Mouse (Mus musculus) heart, embryonic 16.5 days (tissue): Measurements from ENCODE around the gene Ppp2r5e. TPM values are rescaled to one million over a fixed set of nuclear protein-coding genes. Genes with fewer than 3 reads are reported as not detected.

Experiments used
- ATAC-seq: fragments of 200-750 bp; cut with Nextera tagmentation; replicated peaks from 2 replicates; pipeline ENCODE4 v1.8.0; 2017; ENCODE audit warnings: moderate number of reproducible peaks; ENCODE audit not compliant: insufficient read depth, low FRiP score; ENCODE audit errors: extremely low read depth
- H3K27ac ChIP-seq: fragments of 300-500 bp; sonication (generic); 2 replicates; pipeline ENCODE4 v1.5.1; 2014; ENCODE audit warnings: mild to moderate bottlenecking, low read length, control low read depth, moderate library complexity
- H3K27me3 ChIP-seq: fragments of 300-500 bp; sonication (generic); 2 replicates; pipeline ENCODE4 v1.6.1; 2014; ENCODE audit warnings: low read length, mixed read lengths; ENCODE audit not compliant: control insufficient read depth, insufficient read depth
- H3K36me3 ChIP-seq: fragments of 300-500 bp; sonication (generic); 2 replicates; pipeline ENCODE4 v1.6.1; 2014; ENCODE audit not compliant: control insufficient read depth, insufficient read depth
- H3K4me1 ChIP-seq: fragments of 300-500 bp; sonication (generic); 2 replicates; pipeline ENCODE4 v1.6.1; 2014; ENCODE audit warnings: low read length, mixed read lengths; ENCODE audit not compliant: control insufficient read depth, insufficient read depth
- H3K4me2 ChIP-seq: fragments of 300-500 bp; sonication (generic); 2 replicates; pipeline ENCODE4 v1.6.1; 2014; ENCODE audit warnings: low read depth, mild to moderate bottlenecking, control low read depth, low read length
- H3K4me3 ChIP-seq: fragments of 300-500 bp; sonication (generic); 2 replicates; pipeline ENCODE4 v1.5.1; 2014; ENCODE audit warnings: mild to moderate bottlenecking, control low read depth, low read length
- H3K9ac ChIP-seq: fragments of 300-500 bp; sonication (generic); 2 replicates; pipeline ENCODE4 v1.6.1; 2014; ENCODE audit warnings: low read length, control low read depth
- H3K9me3 ChIP-seq: fragments of 300-500 bp; sonication (generic); replicated peaks from 2 replicates; pipeline ENCODE4 v1.6.1; 2016; ENCODE audit warnings: low read length; ENCODE audit not compliant: control insufficient read depth
- WGBS: fragments of 180-500 bp; shearing (Covaris S2); extraction: QIAGEN DNeasy Blood & Tissue Kit; methylation state at CpG from one replicate; pipeline ENCODE4 v1.1.7; 2014; 5-methylcytosine and 5-hydroxymethylcytosine counted together
- polyA plus RNA-seq: library from polyadenylated mRNA; unstranded; fragments of >200 nt; fragmentation: Nextera tagmentation; extraction: Ambion mirVana; gene quantifications from 2 replicates; pipeline ENCODE4 v1.2.1, GENCODE M21; 2015

The Ppp2r5e gene
- polyA plus RNA-seq, 1 experiment from 2014 or later: 7.9 TPM

GRCm38 (mm10) chr12:75519181-75519940 is 76.7 kb downstream of the Ppp2r5e start:
- Histone ChIP-seq H3K4me1 (peaks cover 32% of the 10 kb centered on the region), H3K4me3 (no peak overlapping the region), H3K36me3 (no peaks in the 10 kb centered on the region), H3K27me3 (no peaks in the 10 kb centered on the region), H3K27ac (no peak overlapping the region), H3K4me2 (no peak overlapping the region), H3K9me3 (no peaks in the 10 kb centered on the region), H3K9ac (no peak overlapping the region)
- WGBS: 77% methylated on average over 10 of the region's 10 CpGs
- ATAC-seq: no peak

GRCm38 (mm10) chr12:75515301-75515906 is 80.6 kb downstream of the Ppp2r5e start:
- 0 out of 2 replicates have a peak overlapping the region, but pooled peaks have one; percentile 3 for H3K9ac ChIP-seq
- H3K27me3 ChIP-seq: no peaks in the 10 kb centered on the region
- no peaks in the 10 kb centered on the region for H3K9me3 ChIP-seq
- peaks cover 23% of the 10 kb centered on the region for H3K4me1 ChIP-seq
- H3K27ac ChIP-seq: no peak overlapping the region
- no peak for ATAC-seq
- peaks cover 2% of the 10 kb centered on the region; the same call in 1 of the 2 replicates for H3K36me3 ChIP-seq
- peak overlapping the region; percentile 35 for H3K4me2 ChIP-seq
- no peak overlapping the region for H3K4me3 ChIP-seq
- 45% methylated on average over 10 of the region's 10 CpGs for WGBS

- ATAC-seq: no peak
- peaks cover 2% of the 10 kb centered on the region; the same call in 1 of the 2 replicates for H3K36me3 ChIP-seq
- peaks cover 10% of the 10 kb centered on the region; the same call in 1 of the 2 replicates for H3K4me1 ChIP-seq
- no peaks in the 10 kb centered on the region for H3K9me3 ChIP-seq
- no peak overlapping the region for H3K4me3 ChIP-seq
- H3K27ac ChIP-seq: no peak overlapping the region
- H3K27me3 ChIP-seq: no peaks in the 10 kb centered on the region
- no peak overlapping the region for H3K9ac ChIP-seq
- 87% methylated on average over 2 of the region's 2 CpGs for WGBS
- no peak overlapping the region for H3K4me2 ChIP-seq
Observed at GRCm38 (mm10) chr12:75511520-75511919, 84.5 kb downstream of the Ppp2r5e start.

GRCm38 (mm10) chr12:75504991-75505650 is 90.9 kb downstream of the Ppp2r5e start:
- no peak for ATAC-seq
- Histone ChIP-seq H3K27ac (no peak overlapping the region), H3K4me3 (no peak overlapping the region), H3K4me1 (peaks cover 19% of the 10 kb centered on the region), H3K36me3 (no peaks in the 10 kb centered on the region), H3K27me3 (no peaks in the 10 kb centered on the region), H3K9me3 (no peaks in the 10 kb centered on the region), H3K9ac (no peak overlapping the region), H3K4me2 (no peak overlapping the region)
- 47% methylated on average over 6 of the region's 6 CpGs for WGBS

- Histone ChIP-seq H3K27me3 (no peaks in the 10 kb centered on the region), H3K27ac (no peak overlapping the region), H3K36me3 (no peaks in the 10 kb centered on the region), H3K4me3 (no peak overlapping the region), H3K9me3 (no peaks in the 10 kb centered on the region), H3K4me1 (peaks cover 19% of the 10 kb centered on the region), H3K4me2 (no peak overlapping the region), H3K9ac (no peak overlapping the region)
- 76% methylated on average over 4 of the region's 4 CpGs for WGBS
- no peak for ATAC-seq
Observed at GRCm38 (mm10) chr12:75502664-75503063, 93.4 kb downstream of the Ppp2r5e start.

GRCm38 (mm10) chr12:75497698-75498097 is 98.3 kb downstream of the Ppp2r5e start:
- ATAC-seq: no peak
- WGBS: 92% methylated on average over 1 of the region's 1 CpGs

GRCm38 (mm10) chr12:75495636-75496035 is 100.4 kb downstream of the Ppp2r5e start:
- Histone ChIP-seq H3K4me1 (peaks cover 3% of the 10 kb centered on the region), H3K27ac (no peak overlapping the region), H3K9ac (no peak overlapping the region), H3K4me2 (no peak overlapping the region), H3K4me3 (no peak overlapping the region), H3K36me3 (no peaks in the 10 kb centered on the region; the same call in 1 of the 2 replicates), H3K27me3 (no peaks in the 10 kb centered on the region), H3K9me3 (no peaks in the 10 kb centered on the region)
- ATAC-seq: no peak
- WGBS: 90% methylated on average over 3 of the region's 3 CpGs

More at GRCm38 (mm10) chr12:75497698-75498097, 98.3 kb downstream of the Ppp2r5e start:
- Histone ChIP-seq H3K27ac (no peak overlapping the region), H3K9ac (no peak overlapping the region), H3K36me3 (no peaks in the 10 kb centered on the region), H3K4me2 (no peak overlapping the region), H3K4me3 (no peak overlapping the region), H3K27me3 (no peaks in the 10 kb centered on the region), H3K9me3 (no peaks in the 10 kb centered on the region), H3K4me1 (peaks cover 3% of the 10 kb centered on the region)

GRCm38 (mm10) chr12:75494643-75495042 is 101.4 kb downstream of the Ppp2r5e start:
- H3K27ac ChIP-seq: no peak overlapping the region
- WGBS: 82% methylated on average over 3 of the region's 3 CpGs

More at GRCm38 (mm10) chr12:75494643-75495042, 101.4 kb downstream of the Ppp2r5e start:
- Histone ChIP-seq H3K4me2 (no peak overlapping the region), H3K4me3 (no peak overlapping the region), H3K36me3 (no peaks in the 10 kb centered on the region; the same call in 1 of the 2 replicates), H3K4me1 (peaks cover 3% of the 10 kb centered on the region), H3K9ac (no peak overlapping the region), H3K9me3 (no peaks in the 10 kb centered on the region), H3K27me3 (no peaks in the 10 kb centered on the region)
- no peak for ATAC-seq
